Mouse (Mus musculus): ENCODE results near the gene Alkbh3.
A peak's percentile ranks its signal among the peaks of the same experiment; 100 is the strongest.

Alkbh3 gene

GRCm38 (mm10) chr2:94010335-94011291 lies at the start of gene Alkbh3:
Gene Alkbh3, minus strand, starts transcription at chr2:94010807.
- DNase-seq = peak; percentile 91

- peak; percentile 58 for DNase-seq
Observed at GRCm38 (mm10) chr2:94059459-94059858, 48.9 kb upstream of the Alkbh3 start.

GRCm38 (mm10) chr2:94054813-94055212 lies 44.2 kb upstream of the Alkbh3 start:
- peak; percentile 49 for DNase-seq

DNA sequence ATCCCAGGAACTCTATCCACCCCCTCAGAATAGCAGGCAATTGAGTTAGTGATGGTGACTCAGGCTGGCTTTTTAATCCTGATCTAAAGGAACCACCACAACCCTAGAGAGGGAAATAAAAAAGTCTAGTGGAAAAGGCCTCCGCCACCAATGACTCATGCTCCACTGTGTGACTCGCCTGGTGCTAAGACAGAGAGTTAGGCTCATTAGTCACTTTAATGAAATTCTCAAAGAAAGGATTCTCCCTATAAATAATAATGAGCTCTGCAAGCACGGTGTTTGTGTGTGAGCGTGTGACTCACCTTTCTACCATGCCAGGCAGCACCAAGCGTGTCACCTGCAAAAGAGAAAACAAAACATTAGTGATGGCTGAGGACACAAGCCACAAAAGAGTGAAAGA lies 41.3 kb upstream of the Alkbh3 start:
- DNase-seq = no peak

GRCm38 (mm10) chr2:94050901-94051300 lies 40.3 kb upstream of the Alkbh3 start:
- DNase-seq = no peak

GRCm38 (mm10) chr2:94049471-94050176 lies 39.0 kb upstream of the Alkbh3 start:
- DNase-seq = no peak

GRCm38 (mm10) chr2:94048733-94049470 lies 38.3 kb upstream of the Alkbh3 start:
- DNase-seq = no peak

DNA sequence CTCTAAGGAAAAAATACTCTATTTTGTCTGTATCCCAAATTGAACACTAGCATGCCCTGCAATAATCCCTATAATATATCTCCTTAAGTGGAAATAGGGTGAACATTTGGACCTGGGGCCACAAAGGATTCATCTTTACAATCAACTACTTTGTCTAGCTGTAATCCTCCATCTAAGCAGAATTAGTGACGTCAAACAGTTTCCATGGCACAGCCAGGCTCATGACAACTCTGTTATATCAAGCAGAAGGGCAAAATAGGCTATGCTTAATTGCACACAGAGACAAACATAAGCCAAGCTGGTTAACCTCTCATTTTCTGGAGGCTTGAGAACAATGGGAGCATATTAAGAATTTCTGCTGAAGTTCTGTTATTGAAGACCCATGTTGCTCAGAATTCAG lies 37.7 kb upstream of the Alkbh3 start:
- no peak for DNase-seq

- DNase-seq = no peak
Observed at GRCm38 (mm10) chr2:94045411-94046090, 34.9 kb upstream of the Alkbh3 start.

- DNase-seq = no peak
Observed at GRCm38 (mm10) chr2:94044174-94044573, 33.6 kb upstream of the Alkbh3 start.

DNA sequence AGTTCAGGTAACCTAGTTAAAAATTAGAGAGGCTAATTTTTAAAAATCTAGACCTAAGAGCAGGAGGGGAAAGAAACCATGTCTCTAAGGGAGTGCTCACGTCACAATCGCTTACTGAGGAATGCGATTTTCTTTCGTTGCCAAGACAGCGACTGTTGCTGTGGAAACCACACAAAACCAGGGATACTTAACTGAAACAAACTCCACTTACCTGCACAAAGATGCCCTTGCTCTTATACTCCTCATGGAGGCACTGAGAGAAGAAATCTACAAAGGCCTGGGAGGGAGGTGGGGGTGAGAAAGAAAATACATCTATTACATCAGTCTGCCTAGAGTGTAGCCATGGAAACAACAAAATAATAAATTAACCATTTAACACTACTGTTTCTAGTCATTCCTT lies 33.1 kb upstream of the Alkbh3 start:
- no peak for DNase-seq

GRCm38 (mm10) chr2:94042461-94042860 lies 31.9 kb upstream of the Alkbh3 start:
- no peak for DNase-seq

DNA sequence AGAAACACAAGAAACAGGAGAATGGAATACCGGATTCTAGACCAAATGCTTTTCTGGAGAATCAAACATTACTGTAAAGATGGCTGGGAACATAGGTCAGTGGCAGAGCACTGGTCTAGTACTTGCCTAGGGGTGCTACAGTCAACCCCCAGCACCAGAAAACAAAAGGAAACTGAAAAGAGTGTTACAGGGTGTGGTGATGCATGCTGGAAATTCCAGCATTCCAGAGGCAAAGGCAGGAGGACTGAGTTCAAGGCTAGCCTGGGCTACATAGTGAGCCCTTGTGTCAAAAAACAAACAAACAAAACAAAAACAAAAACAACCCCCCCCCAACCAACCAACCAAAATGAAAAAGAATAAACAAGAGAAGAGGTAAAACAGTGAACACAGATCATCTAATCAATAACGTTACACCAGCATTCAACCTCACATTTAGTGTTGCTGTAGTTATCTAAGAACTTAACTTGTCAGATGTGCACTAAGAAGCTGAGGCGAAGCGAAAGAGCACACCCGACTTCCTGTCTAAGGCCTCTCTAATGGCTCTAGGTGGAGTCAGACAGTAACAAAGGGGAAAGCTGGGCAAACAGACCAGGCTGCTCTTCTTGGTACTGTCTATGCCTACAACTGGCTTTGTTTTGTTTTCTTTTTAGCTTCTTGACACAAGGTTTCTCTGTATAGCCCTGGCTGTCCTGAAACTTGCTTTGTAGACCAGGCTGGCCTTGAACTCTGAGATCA lies 30.0 kb upstream of the Alkbh3 start:
- DNase-seq = no peak

DNA sequence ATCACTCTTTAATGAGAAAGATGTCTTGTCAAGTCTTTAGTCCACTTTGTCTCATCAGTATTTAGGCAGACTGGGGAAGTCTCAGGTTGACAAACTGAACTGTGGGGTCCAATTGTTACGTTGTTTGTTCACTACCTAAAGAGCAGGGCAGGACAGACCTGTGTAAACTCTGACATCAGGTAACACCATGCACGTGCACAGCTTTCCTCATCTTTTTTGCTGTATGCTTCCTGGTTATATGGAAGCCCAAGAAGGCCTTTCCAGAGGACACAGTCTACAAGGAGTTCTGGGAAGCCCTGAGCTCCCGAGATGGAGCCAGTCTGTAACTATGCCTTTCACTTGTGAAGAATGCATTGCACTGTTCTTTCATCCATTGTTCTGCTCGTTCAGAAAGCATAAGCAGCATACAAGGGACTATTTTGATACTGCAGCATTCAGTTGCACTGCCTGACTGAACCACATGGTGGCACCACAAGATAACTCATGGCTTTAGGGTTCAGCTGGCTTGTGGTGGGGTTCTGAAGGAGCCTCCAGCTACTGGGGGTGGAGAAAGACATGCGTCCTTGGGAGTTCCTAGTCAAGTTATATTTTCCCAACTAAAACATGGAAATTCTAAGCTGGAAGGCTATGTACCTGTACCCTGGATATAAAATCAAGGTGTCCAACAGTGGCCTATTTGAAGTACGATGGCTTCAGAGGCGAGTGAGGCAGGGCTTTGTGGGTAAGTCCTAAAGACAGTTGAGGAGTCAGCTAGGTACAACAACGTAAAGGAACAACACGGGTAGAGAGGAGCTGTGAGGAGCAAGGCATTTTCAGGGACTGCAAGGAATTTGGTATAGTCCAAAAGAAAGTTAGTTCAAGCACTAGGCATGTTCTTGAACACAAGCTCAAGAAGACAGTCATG lies 25.1 kb upstream of the Alkbh3 start:
- peak; percentile 73 for DNase-seq

DNA sequence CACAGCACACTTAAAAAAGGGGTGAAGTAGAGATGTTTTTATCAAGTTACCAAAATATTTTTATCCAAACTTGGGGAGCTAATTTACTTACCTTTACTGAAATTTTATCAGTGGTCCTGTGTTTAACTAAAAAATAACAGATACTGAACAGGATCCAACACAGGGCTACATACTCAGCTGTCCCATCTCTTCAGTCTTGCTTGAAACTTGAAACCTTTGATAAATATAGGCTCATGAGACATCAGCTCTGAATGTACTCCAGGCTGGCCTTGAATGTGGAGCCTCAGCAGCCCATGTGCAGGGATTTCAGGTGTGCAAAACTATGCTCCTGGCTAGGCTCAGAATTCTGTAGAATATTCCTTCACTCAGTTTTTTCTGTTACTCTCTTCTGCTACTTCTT lies 20.0 kb upstream of the Alkbh3 start:
- DNase-seq = no peak

- DNase-seq = no peak
Observed at GRCm38 (mm10) chr2:94024637-94025036, 14.0 kb upstream of the Alkbh3 start.

GRCm38 (mm10) chr2:94002331-94002730 lies 8.3 kb downstream of the Alkbh3 start:
- peak; percentile 95 for DNase-seq

DNA sequence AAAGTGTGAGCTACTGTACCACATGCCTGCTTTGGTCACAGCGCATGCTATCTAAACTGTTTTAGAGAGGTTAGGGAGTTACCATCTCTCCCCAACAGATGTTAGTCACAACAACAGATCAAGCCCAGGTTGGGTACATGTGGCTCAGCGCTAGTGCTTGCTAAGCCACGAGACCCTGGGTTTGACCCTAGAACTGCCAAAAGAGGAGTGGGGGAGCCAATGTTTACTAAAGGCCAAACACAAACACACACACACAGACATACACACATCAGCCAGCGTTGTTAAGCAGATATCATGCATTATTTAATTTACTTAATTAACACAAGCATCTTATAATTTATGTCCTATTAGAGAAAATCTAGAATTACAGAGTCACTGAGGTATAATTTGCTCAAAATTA lies 8.7 kb downstream of the Alkbh3 start:
- no peak for DNase-seq

DNA sequence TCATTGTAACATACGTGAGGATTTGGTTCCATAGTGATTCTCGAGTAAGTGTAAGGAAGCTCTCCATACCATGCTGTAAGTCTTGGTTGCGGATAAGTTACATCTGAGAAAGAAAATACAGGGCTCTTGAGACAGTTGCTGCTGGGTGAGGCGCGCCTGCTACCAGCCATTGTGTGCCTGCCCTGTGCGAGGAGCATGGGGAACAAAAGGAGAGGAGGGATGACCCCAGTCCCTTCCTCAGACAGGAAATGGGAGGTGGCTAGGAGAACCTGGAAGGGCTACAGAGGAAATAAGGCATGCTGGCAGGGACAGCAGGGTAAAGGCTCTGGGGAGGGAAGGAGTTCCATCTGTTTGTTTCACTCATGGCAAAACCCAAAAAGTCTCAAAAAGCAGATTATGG lies 9.2 kb downstream of the Alkbh3 start:
- DNase-seq = peak; percentile 40

- DNase-seq = no peak
Observed at GRCm38 (mm10) chr2:93996254-93996653, 14.4 kb downstream of the Alkbh3 start, which contains the start of gene Gm27027. Gene Gm27027, minus strand, starts transcription at chr2:93996354.

- no peak for DNase-seq
Observed at GRCm38 (mm10) chr2:93992810-93993209, 17.8 kb downstream of the Alkbh3 start.

All from lung, postnatal 14 days (tissue).